Mouse (Mus musculus): Measurements from ENCODE around the gene Birc5. TPM values are rescaled to one million over a fixed set of nuclear protein-coding genes. Genes with fewer than 3 reads are reported as not detected.

The Birc5 gene
- 186 and 213 TPM in 2 replicates for polyA plus RNA-seq (2012; rRNA removed)

GRCm38 (mm10) chr11:117848985-117849671 lies at the start of gene Birc5:
Gene Birc5 (plus strand): TSS chr11:117849251.

GRCm38 (mm10) chr11:117809407-117810311 lies 39.4 kb upstream of the Birc5 start, which contains the start of the genes Gm20708 and Syngr2:
Gene Gm20708 (plus strand): TSS chr11:117809668.
Gene Syngr2 (plus strand): TSS chr11:117809668.

DNA sequence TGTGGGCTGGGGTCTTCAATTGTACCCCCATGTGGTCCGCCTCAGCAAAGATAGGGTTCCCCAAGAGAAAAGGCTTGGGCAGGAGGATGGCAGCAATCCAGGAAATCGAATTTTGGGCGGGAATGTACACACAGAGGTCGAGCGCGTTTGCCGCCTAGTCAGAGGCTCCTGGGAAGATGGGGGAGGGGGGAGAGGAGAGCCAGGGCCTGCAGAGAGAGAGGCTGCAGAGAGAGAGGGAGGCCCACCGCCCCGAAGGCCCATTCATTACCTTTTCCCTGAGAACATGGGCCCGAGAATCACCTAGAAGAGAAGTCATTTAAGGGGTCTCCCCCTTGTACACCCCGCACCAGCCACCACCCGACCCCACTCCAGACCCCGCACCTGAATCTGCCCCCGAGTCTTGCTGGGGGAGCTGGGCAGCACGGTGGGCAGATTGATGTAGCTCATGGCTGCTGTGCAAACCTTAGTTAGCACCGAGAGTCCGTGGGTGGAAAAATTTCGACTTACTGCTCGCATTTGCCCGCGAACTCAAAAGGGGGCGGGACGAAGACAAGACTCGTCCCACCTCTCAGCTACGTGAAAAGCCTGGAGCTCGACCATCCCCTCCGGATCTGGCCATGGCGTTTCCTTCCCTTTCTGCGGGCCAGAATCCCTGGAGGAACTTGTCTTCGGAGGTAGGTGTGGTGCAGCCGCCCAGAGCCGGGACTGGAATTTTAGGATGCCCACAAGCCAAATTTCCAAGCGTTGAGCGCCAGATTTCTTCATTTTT lies 23.5 kb upstream of the Birc5 start, which contains the start of the genes Afmid and Tk1:
Gene Afmid, plus strand, starts transcription at position 592 of the 769 bp plus-strand sequence.
Gene Tk1, minus strand, starts transcription at position 760 of the 769 bp plus-strand sequence.

GRCm38 (mm10) chr11:117860601-117861000 lies 11.6 kb downstream of the Birc5 start, which contains the start of gene Tmem235:
Gene Tmem235 (plus strand): TSS chr11:117860752.

GRCm38 (mm10) chr11:117872861-117873608 lies 24.0 kb downstream of the Birc5 start, which contains the start of gene Tha1:
Gene Tha1 (minus strand): TSS chr11:117873481.

Other genes with a start within 250 kb of the Birc5 start
- 3.4 and 3.6 TPM in 2 replicates for gene Tnrc6c, start 195.0 kb upstream of the Birc5 start, polyA plus RNA-seq (2012; rRNA removed)
- 21.0 and 30.8 TPM in 2 replicates for gene Tmc8, start 67.2 kb upstream of the Birc5 start, polyA plus RNA-seq (2012; rRNA removed)
- 46.8 and 53.2 TPM in 2 replicates for gene Tmc6, start 67.1 kb upstream of the Birc5 start, polyA plus RNA-seq (2012; rRNA removed)
- 76.6 and 99.3 TPM in 2 replicates for gene 6030468B19Rik, start 51.6 kb upstream of the Birc5 start, polyA plus RNA-seq (2012; rRNA removed)
- gene Gm20708, start 39.6 kb upstream of the Birc5 start, polyA plus RNA-seq (2012; rRNA removed), result 0.02 TPM in 1 of 2 replicates, not detected in the other
- gene Syngr2, start 39.6 kb upstream of the Birc5 start, polyA plus RNA-seq (2012; rRNA removed), result 31.2 and 42.0 TPM in 2 replicates
- 7.4 and 8.4 TPM in 2 replicates for gene Afmid, start 23.3 kb upstream of the Birc5 start, polyA plus RNA-seq (2012; rRNA removed)
- gene Tk1, start 23.2 kb upstream of the Birc5 start, polyA plus RNA-seq (2012; rRNA removed), result 124 and 146 TPM in 2 replicates
- gene Tmem235, start 11.5 kb downstream of the Birc5 start, polyA plus RNA-seq (2012; rRNA removed), result 0.02 TPM in 1 of 2 replicates, not detected in the other
- gene Tha1, start 24.2 kb downstream of the Birc5 start, polyA plus RNA-seq (2012; rRNA removed), result 1.3 and 1.4 TPM in 2 replicates
- gene Socs3, start 120.8 kb downstream of the Birc5 start, polyA plus RNA-seq (2012; rRNA removed), result 6.8 and 8.0 TPM in 2 replicates
- gene Pgs1, start 137.0 kb downstream of the Birc5 start, polyA plus RNA-seq (2012; rRNA removed), result 11.4 and 13.1 TPM in 2 replicates